Mouse (Mus musculus): Measurements from ENCODE around the gene Dars. TPM values are rescaled to one million over a fixed set of nuclear protein-coding genes. Genes with fewer than 3 reads are reported as not detected.

The Dars gene
- 142 and 144 TPM in 2 replicates for polyA plus RNA-seq (2016; fragmentation: Nextera tagmentation; extraction: Ambion mirVana)

- Histone ChIP-seq H3K4me3 (replicated peaks) (peak within 1 kb of the TSS; percentile 80), H3K9ac (replicated peaks) (peak within 1 kb of the TSS; percentile 94), H3K27ac (peak within 1 kb of the TSS; percentile 89), H3K4me1 (replicated peaks) (no peaks in the 10 kb centered on the region), H3K4me2 (peak within 1 kb of the TSS; percentile 71), H3K27me3 (no peaks in the 10 kb centered on the region), H3K9me3 (no peaks in the 10 kb centered on the region), H3K36me3 (peaks cover 21% of the 10 kb centered on the region)
- ATAC-seq (ENCODE audit: insufficient number of reproducible peaks, insufficient read depth, low FRiP score, low TSS enrichment, low read depth), result peak; percentile 89
- under 1% methylated on average over 66 of the region's 68 CpGs for WGBS
These were observed at the start of gene Dars for GRCm38 (mm10) chr1:128416584-128417532. Gene Dars (minus strand): TSS chr1:128417368.

- H3K27ac ChIP-seq, result no peak overlapping the region
- peaks cover 6% of the 10 kb centered on the region for H3K27me3 ChIP-seq
- WGBS, result 52% methylated on average over 1 of the region's 1 CpGs
- no peak overlapping the region for H3K4me3 ChIP-seq (replicated peaks)
- peaks cover under 1% of the 10 kb centered on the region; the same call in 1 of the 2 replicates for H3K4me1 ChIP-seq (replicated peaks)
- H3K9me3 ChIP-seq, result no peaks in the 10 kb centered on the region
- ATAC-seq (ENCODE audit: insufficient number of reproducible peaks, insufficient read depth, low FRiP score, low TSS enrichment, low read depth), result no peak
- H3K4me2 ChIP-seq, result no peak overlapping the region
- no peaks in the 10 kb centered on the region for H3K36me3 ChIP-seq
- no peak overlapping the region for H3K9ac ChIP-seq (replicated peaks)
These were observed 49.7 kb upstream of the Dars start for GRCm38 (mm10) chr1:128466828-128467227.

- Histone ChIP-seq H3K9me3 (no peaks in the 10 kb centered on the region), H3K4me3 (replicated peaks) (no peak overlapping the region), H3K27me3 (no peaks in the 10 kb centered on the region), H3K4me1 (replicated peaks) (no peaks in the 10 kb centered on the region), H3K36me3 (no peaks in the 10 kb centered on the region), H3K4me2 (no peak overlapping the region), H3K27ac (no peak overlapping the region), H3K9ac (replicated peaks) (no peak overlapping the region)
- WGBS, result 85% methylated on average over 5 of the region's 5 CpGs
- ATAC-seq (ENCODE audit: insufficient number of reproducible peaks, insufficient read depth, low FRiP score, low TSS enrichment, low read depth), result no peak
These were observed 46.3 kb upstream of the Dars start for GRCm38 (mm10) chr1:128463478-128463877.

- WGBS, result 71% methylated on average over 3 of the region's 3 CpGs
- Histone ChIP-seq H3K27ac (no peak overlapping the region), H3K9me3 (no peaks in the 10 kb centered on the region), H3K4me1 (replicated peaks) (no peaks in the 10 kb centered on the region), H3K4me3 (replicated peaks) (no peak overlapping the region), H3K4me2 (no peak overlapping the region), H3K9ac (replicated peaks) (no peak overlapping the region), H3K27me3 (no peaks in the 10 kb centered on the region), H3K36me3 (no peaks in the 10 kb centered on the region)
- ATAC-seq (ENCODE audit: insufficient number of reproducible peaks, insufficient read depth, low FRiP score, low TSS enrichment, low read depth), result no peak
These were observed 45.2 kb upstream of the Dars start for GRCm38 (mm10) chr1:128462389-128462788.

GRCm38 (mm10) chr1:128460780-128461179, 43.6 kb upstream of the Dars start:
- no peak overlapping the region for H3K27ac ChIP-seq
- no peak for ATAC-seq (ENCODE audit: insufficient number of reproducible peaks, insufficient read depth, low FRiP score, low TSS enrichment, low read depth)
- no peaks in the 10 kb centered on the region for H3K36me3 ChIP-seq
- 84% methylated on average over 6 of the region's 6 CpGs for WGBS
- H3K9ac ChIP-seq (replicated peaks), result no peak overlapping the region
- 0 out of 2 replicates have a peak, but pooled peaks cover 6% of the 10 kb centered on the region for H3K4me1 ChIP-seq (replicated peaks)
- no peaks in the 10 kb centered on the region for H3K9me3 ChIP-seq
- H3K4me2 ChIP-seq, result no peak overlapping the region
- H3K4me3 ChIP-seq (replicated peaks), result no peak overlapping the region
- H3K27me3 ChIP-seq, result no peaks in the 10 kb centered on the region

GRCm38 (mm10) chr1:128459439-128459838, 42.3 kb upstream of the Dars start:
- no peaks in the 10 kb centered on the region for H3K9me3 ChIP-seq
- H3K27ac ChIP-seq, result no peak overlapping the region
- no peak overlapping the region for H3K4me3 ChIP-seq (replicated peaks)
- no peak overlapping the region for H3K4me2 ChIP-seq
- H3K36me3 ChIP-seq, result no peaks in the 10 kb centered on the region
- H3K4me1 ChIP-seq (replicated peaks), result 0 out of 2 replicates have a peak, but pooled peaks cover 6% of the 10 kb centered on the region
- H3K27me3 ChIP-seq, result no peaks in the 10 kb centered on the region
- ATAC-seq (ENCODE audit: insufficient number of reproducible peaks, insufficient read depth, low FRiP score, low TSS enrichment, low read depth), result no peak
- 72% methylated on average over 1 of the region's 1 CpGs for WGBS
- H3K9ac ChIP-seq (replicated peaks), result no peak overlapping the region

GRCm38 (mm10) chr1:128459011-128459410, 41.8 kb upstream of the Dars start:
- WGBS, result 86% methylated on average over 3 of the region's 3 CpGs
- H3K27me3 ChIP-seq, result no peaks in the 10 kb centered on the region
- H3K27ac ChIP-seq, result no peak overlapping the region
- H3K9ac ChIP-seq (replicated peaks), result no peak overlapping the region
- no peaks in the 10 kb centered on the region for H3K36me3 ChIP-seq
- H3K4me3 ChIP-seq (replicated peaks), result no peak overlapping the region
- ATAC-seq (ENCODE audit: insufficient number of reproducible peaks, insufficient read depth, low FRiP score, low TSS enrichment, low read depth), result no peak
- H3K4me2 ChIP-seq, result no peak overlapping the region
- 0 out of 2 replicates have a peak, but pooled peaks cover 6% of the 10 kb centered on the region for H3K4me1 ChIP-seq (replicated peaks)
- H3K9me3 ChIP-seq, result no peaks in the 10 kb centered on the region

GRCm38 (mm10) chr1:128456844-128457445, 39.8 kb upstream of the Dars start:
- Histone ChIP-seq H3K27me3 (no peaks in the 10 kb centered on the region), H3K9ac (replicated peaks) (no peak overlapping the region), H3K4me3 (replicated peaks) (no peak overlapping the region), H3K9me3 (no peaks in the 10 kb centered on the region), H3K27ac (no peak overlapping the region), H3K36me3 (no peaks in the 10 kb centered on the region), H3K4me2 (peak overlapping the region; percentile 36; the same call in 1 of the 2 replicates), H3K4me1 (replicated peaks) (0 out of 2 replicates have a peak, but pooled peaks cover 6% of the 10 kb centered on the region)
- no peak; the same call in 1 of the 2 replicates for ATAC-seq (ENCODE audit: insufficient number of reproducible peaks, insufficient read depth, low FRiP score, low TSS enrichment, low read depth)
- WGBS, result 51% methylated on average over 18 of the region's 18 CpGs

- no peak overlapping the region for H3K27ac ChIP-seq
- no peaks in the 10 kb centered on the region for H3K27me3 ChIP-seq
- 84% methylated on average over 10 of the region's 10 CpGs for WGBS
- H3K4me2 ChIP-seq, result no peak overlapping the region
- no peaks in the 10 kb centered on the region for H3K36me3 ChIP-seq
- no peak overlapping the region for H3K4me3 ChIP-seq (replicated peaks)
- H3K9me3 ChIP-seq, result no peaks in the 10 kb centered on the region
- no peak overlapping the region for H3K9ac ChIP-seq (replicated peaks)
- 0 out of 2 replicates have a peak, but pooled peaks cover 6% of the 10 kb centered on the region for H3K4me1 ChIP-seq (replicated peaks)
- no peak for ATAC-seq (ENCODE audit: insufficient number of reproducible peaks, insufficient read depth, low FRiP score, low TSS enrichment, low read depth)
These were observed 39.1 kb upstream of the Dars start for GRCm38 (mm10) chr1:128456271-128456670.

GRCm38 (mm10) chr1:128452210-128452609, 35.0 kb upstream of the Dars start:
- Histone ChIP-seq H3K9me3 (no peaks in the 10 kb centered on the region), H3K27me3 (no peaks in the 10 kb centered on the region), H3K4me2 (no peak overlapping the region), H3K27ac (no peak overlapping the region), H3K4me1 (replicated peaks) (0 out of 2 replicates have a peak, but pooled peaks cover 4% of the 10 kb centered on the region), H3K36me3 (no peaks in the 10 kb centered on the region), H3K9ac (replicated peaks) (no peak overlapping the region), H3K4me3 (replicated peaks) (no peak overlapping the region)
- ATAC-seq (ENCODE audit: insufficient number of reproducible peaks, insufficient read depth, low FRiP score, low TSS enrichment, low read depth), result no peak
- 80% methylated on average over 3 of the region's 3 CpGs for WGBS

- no peak overlapping the region for H3K4me2 ChIP-seq
- 74% methylated on average over 4 of the region's 4 CpGs for WGBS
- no peak overlapping the region for H3K27ac ChIP-seq
- no peak overlapping the region for H3K4me3 ChIP-seq (replicated peaks)
- no peak for ATAC-seq (ENCODE audit: insufficient number of reproducible peaks, insufficient read depth, low FRiP score, low TSS enrichment, low read depth)
- H3K4me1 ChIP-seq (replicated peaks), result no peaks in the 10 kb centered on the region
- no peaks in the 10 kb centered on the region for H3K27me3 ChIP-seq
- no peaks in the 10 kb centered on the region for H3K36me3 ChIP-seq
- H3K9me3 ChIP-seq, result no peaks in the 10 kb centered on the region
- H3K9ac ChIP-seq (replicated peaks), result no peak overlapping the region
These were observed 34.0 kb upstream of the Dars start for GRCm38 (mm10) chr1:128451183-128451582.

All from limb, embryonic 12.5 days (tissue).